Mouse (Mus musculus): ENCODE results near the gene Creld1.

The Creld1 gene

DNA sequence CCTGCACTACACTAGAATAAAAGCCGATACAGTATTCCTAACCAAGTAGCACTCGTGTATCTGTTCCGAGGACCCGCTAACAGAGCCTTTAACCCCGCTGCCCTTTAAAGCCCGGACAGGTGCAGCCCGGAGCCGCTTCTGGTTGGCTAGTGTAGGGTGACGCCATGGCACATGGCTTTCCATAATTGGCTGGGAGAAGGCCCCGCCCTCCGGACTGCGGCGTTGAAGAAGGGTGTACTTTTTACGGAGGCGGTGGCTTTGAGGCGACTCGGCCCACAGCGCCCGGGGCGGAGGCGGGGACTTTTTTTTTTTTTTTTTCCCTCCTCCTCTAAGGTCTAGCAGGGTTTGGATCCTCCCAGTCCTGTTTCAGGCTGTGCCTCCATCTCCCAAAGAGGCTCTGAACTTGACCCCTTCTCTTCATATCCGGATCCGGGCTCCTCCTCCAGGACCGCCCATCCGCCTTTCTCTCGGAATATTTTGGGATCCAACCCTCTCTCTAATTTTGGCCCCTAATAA lies at the start of gene Creld1:
Gene Creld1 (plus strand): TSS at position 198 of the 516 bp plus-strand sequence.
- DNase-seq (ENCODE audit: low read depth, low spot score) = peak; percentile 87

- DNase-seq (ENCODE audit: low read depth, low spot score) = no peak
These were observed 49.4 kb upstream of the Creld1 start for GRCm38 (mm10) chr6:113433661-113434060.

GRCm38 (mm10) chr6:113434691-113435090 lies 48.4 kb upstream of the Creld1 start:
- no peak for DNase-seq (ENCODE audit: low read depth, low spot score)

DNA sequence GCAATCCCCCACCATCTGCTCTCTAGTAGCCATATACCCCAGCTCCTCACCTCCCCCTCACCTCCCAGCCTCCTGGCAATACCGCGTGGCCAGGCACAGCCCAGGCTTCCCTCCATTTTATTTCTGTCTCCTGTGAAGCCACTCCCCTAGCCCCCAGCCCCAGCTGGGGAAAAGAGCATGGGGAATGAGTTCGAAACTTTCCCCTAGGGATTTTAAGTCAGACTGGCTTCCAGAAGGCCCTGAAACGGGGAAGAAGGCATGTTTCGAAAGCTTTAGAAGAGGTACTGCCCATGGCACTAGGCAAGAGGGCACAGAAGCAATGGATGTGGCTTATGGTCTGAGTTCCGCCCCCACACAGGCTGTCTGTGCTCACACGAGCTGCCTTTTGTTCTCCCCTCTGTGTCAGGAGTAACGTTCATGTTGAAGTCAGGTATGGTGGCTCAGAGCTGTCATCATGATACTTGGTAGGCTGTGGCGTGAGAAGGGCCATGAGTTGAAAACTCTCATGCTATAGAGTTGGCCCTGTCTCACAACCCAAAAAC lies 47.4 kb upstream of the Creld1 start, which contains the start of gene Cidec:
Gene Cidec (minus strand): TSS at position 97 of the 542 bp plus-strand sequence.
- no peak for DNase-seq (ENCODE audit: low read depth, low spot score)

- DNase-seq (ENCODE audit: low read depth, low spot score) = no peak
These were observed 46.0 kb upstream of the Creld1 start for GRCm38 (mm10) chr6:113437135-113437534.

GRCm38 (mm10) chr6:113438721-113439430 lies 44.2 kb upstream of the Creld1 start:
- no peak for DNase-seq (ENCODE audit: low read depth, low spot score)

- DNase-seq (ENCODE audit: low read depth, low spot score) = no peak
These were observed 42.4 kb upstream of the Creld1 start for GRCm38 (mm10) chr6:113440686-113441085.

DNA sequence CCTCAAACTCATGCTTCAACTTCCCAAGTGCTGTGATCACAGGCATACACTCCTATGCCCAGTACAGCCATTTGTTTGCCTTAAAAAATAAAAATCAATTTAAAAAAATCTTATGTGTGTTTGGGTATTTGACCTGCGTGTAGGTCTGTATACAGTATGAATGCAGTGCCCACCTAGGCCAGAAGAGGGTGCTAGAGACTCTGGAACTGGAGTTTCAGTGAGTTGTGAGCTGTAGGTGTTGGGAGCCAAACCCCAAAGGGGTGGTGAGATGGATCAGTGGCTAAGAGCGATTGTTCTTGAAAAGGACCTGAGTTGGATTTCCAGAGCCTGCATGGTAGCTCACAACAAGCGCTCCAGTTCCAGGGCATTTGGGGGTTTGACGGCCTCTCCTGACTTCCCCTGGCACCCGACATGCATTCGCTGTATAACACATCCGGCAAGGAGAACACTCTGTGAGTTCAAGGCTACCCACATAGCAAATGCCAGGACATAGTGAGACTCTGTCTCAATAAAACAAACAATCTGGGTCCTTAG lies 41.9 kb upstream of the Creld1 start:
- DNase-seq (ENCODE audit: low read depth, low spot score) = peak; percentile 65

DNA sequence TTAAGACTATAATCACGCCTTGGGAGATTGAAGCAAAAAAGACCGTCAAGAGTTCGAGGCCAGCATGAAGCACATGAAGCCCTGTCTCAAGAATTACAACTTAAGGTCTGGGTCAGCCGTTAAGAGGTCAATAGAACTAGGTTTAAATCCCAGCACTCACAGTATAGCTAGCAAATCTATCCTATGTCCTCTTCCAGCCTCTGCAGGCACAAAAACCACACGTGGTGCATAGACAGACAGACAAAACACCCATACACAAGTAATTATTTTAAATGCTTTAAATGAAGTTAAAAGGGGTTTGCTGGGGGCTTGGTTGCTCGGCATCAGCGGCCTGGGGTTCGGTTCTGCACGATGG lies 41.0 kb upstream of the Creld1 start:
- no peak for DNase-seq (ENCODE audit: low read depth, low spot score)

DNA sequence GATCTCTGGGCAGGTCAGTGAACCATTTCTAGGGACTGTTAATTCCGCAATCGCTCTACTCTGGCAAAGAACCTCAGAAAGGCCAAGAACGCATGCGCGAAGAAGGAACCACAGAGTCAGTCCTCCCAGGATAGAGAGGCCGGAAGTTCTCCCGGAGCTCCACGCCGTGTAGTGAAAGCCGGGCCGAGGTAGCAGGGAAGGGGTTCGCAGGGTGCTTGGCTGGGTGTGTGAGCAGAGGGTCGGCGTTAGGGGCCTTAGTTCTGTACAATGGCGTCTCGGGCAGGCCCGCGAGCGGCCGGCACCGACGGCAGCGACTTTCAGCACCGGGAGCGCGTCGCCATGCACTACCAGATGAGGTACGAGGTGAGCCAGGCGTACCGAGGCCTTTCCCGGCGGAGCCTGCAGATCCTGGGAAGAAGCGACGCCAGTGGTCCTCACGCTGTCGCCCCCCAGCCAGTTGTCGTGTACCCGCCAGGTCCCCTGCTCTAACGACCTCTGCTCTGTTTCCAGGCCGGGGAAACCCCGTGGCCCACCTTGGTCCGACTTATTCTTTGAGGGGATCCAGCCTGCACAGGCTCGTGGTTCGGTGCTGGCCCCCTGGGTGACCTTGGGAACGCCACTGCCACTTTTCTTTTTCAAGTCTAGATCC lies 40.5 kb upstream of the Creld1 start, which contains the start of gene Jagn1:
Gene Jagn1 (plus strand): TSS at position 128 of the 649 bp plus-strand sequence.
- peak; percentile 95 for DNase-seq (ENCODE audit: low read depth, low spot score)

DNA sequence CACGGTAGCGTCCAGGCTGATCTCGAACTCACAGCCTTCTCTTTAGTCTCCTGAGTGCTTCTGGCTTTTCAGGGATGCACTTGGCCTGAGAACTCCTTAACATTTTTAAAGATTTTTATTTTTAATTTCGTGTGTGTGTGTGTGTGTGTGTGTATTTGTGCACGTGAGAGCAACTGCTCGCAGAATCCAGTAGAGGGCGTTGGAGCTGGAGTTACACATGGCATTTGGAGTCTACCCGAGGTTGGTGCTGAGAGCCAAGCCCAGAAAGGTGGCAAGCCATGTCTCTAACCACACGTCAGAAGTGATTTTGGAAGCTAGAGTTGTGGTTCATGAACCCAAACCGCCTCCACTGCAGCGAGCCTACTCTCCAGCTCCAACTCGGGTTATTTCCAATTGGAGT lies 40.0 kb upstream of the Creld1 start:
- DNase-seq (ENCODE audit: low read depth, low spot score) = no peak

GRCm38 (mm10) chr6:113444207-113444965 lies 38.7 kb upstream of the Creld1 start:
- no peak for DNase-seq (ENCODE audit: low read depth, low spot score)

GRCm38 (mm10) chr6:113447639-113448038 lies 35.5 kb upstream of the Creld1 start:
- DNase-seq (ENCODE audit: low read depth, low spot score) = no peak

- no peak for DNase-seq (ENCODE audit: low read depth, low spot score)
These were observed 31.3 kb upstream of the Creld1 start for GRCm38 (mm10) chr6:113451839-113452238.

DNA sequence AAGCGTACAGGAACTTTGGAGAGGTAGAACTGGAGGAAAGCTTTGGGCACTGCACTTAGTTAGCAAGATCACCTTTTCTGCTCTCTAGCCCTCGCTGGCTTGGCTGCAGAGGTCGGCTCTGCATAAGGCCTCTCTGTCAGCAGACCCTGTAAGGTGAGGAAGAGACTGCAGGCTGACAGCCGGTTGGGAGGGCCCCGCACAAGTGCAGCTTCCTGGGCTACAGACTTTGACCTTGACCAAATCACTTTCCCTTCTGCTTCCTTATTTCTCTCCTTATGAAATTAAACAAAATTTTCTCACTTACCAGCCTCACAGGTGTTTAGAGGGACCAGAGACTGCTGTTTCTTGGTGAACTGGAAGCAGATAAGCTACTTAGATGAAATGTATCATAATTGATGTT lies 28.1 kb upstream of the Creld1 start:
- no peak for DNase-seq (ENCODE audit: low read depth, low spot score)

DNA sequence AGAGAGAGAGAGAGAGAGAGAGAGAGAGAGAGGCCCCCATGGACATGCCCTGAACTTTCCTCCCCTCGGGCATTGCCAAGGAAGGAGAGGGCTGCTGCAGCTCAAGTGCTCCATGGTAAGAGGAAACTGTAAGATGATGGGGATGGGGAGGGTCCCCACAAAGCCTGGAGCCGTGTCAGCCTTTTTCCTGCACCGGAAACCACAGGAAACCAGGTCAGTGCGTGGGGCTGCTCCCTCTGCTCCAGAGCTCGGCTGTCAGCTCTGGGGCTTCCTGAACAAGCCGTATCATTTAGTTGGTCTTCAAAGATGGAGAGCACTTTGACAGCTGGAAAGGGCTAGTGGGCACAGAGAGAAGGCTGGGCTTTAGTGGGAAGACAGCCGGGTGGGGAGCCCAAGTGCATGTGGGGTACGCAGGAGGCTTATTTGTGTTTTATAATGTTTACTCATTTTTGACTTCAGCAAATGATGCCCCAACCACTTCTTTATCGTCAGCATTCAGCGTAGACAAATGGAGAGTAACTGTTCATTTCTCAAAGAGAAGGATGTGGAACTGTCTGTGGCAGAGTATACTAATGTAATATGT lies 25.1 kb upstream of the Creld1 start, which contains the start of gene Il17re:
Gene Il17re (plus strand): TSS at position 533 of the 583 bp plus-strand sequence.
- no peak for DNase-seq (ENCODE audit: low read depth, low spot score)

DNA sequence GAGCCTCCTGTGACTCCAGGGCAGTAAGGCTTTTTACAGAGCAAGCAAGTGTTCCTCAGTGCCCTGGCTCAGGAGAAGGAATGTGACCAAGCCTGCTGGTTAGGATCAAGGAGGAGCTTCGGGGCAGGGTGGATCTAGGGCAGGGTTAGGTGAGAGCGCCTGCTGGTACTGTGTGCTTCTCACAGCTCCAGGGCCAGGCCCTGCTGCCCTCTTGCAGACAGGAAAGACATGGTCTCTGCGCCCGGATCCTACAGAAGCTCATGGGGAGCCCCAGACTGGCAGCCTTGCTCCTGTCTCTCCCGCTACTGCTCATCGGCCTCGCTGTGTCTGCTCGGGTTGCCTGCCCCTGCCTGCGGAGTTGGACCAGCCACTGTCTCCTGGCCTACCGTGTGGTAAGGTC lies 24.5 kb upstream of the Creld1 start:
- no peak for DNase-seq (ENCODE audit: low read depth, low spot score)

- DNase-seq (ENCODE audit: low read depth, low spot score) = no peak
These were observed 19.1 kb upstream of the Creld1 start for GRCm38 (mm10) chr6:113464040-113464439.

DNA sequence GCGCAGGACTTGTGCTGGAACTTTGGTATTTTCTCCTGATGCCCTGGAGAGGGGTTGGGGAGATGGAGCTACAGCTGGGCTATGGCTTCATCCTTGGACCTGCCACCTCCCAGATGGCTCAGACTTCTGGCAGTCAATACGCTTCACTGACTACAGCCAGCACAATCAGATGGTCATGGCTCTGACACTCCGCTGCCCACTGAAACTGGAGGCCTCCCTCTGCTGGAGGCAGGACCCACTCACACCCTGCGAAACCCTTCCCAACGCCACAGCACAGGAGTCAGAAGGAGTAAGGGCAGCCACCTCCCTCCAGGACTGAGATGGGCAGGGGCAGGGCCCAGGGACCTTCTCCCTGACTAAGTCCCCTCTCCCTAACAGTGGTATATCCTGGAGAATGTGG lies 17.5 kb upstream of the Creld1 start:
- DNase-seq (ENCODE audit: low read depth, low spot score) = peak; percentile 28

DNA sequence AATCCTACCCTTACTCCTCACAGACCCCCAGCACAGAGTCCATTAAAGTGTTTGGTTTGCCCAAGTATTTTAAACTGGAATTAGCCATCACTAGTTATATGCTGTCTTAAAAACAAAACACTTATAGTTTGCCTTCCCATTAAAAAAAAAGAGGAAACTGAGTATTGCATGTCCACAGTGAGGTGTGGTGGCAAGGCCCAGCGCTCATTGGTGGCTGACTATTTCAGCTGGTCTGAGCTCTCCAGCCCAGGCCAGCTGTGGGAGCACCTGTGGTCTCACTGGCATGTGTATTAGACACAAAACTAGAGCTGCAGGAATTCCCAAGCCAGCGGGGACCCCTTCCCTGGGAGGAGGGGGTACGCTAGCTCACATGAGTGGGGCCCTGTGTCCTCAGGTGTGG lies 14.6 kb upstream of the Creld1 start:
- DNase-seq (ENCODE audit: low read depth, low spot score) = no peak

DNA sequence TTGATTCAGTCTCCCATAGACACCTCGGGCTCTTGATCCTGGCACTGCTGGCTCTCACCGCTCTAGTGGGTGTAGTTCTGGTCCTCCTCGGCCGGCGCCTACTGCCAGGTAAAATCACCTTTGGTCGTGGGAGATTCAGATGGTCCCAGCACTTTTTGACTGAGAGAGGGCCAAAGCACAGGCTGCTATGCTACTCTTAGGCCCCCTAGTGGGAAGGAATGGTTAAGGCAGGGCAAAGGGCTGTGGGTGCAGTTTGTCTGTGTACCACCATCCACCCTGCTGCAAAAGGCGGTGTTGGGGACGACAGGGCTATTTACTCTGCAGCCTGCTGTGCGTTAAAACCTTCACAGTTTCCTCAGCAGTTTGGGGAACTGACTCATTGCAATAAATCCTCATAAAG lies 14.1 kb upstream of the Creld1 start:
- DNase-seq (ENCODE audit: low read depth, low spot score) = peak; percentile 45
